Mouse (Mus musculus) lung, embryonic 16.5 days (tissue): ENCODE measurements around the gene Hs2st1. TPM values are rescaled to one million over a fixed set of nuclear protein-coding genes. Genes with fewer than 3 reads are reported as not detected.

Experiments used
- ATAC-seq: fragments of 200-750 bp; cut with Nextera tagmentation; 2 replicates; pipeline ENCODE4 v1.8.0; 2017; ENCODE audit warnings: low read depth, mild to moderate bottlenecking, moderate library complexity
- H3K27ac ChIP-seq: fragments of 300-500 bp; sonication (generic); 2 replicates; pipeline ENCODE4 v1.5.1; 2014; ENCODE audit warnings: mild to moderate bottlenecking, control low read depth, low read length
- H3K27me3 ChIP-seq: fragments of 300-500 bp; sonication (generic); 2 replicates; pipeline ENCODE4 v1.6.1; 2014; ENCODE audit warnings: low read depth, low read length, mixed read lengths; ENCODE audit not compliant: control insufficient read depth, insufficient read depth
- H3K36me3 ChIP-seq: fragments of 300-500 bp; sonication (generic); 2 replicates; pipeline ENCODE4 v1.6.1; 2014; ENCODE audit warnings: low read length; ENCODE audit not compliant: control insufficient read depth, insufficient read depth
- H3K4me1 ChIP-seq: fragments of 300-500 bp; sonication (generic); replicated peaks from 2 replicates; pipeline ENCODE4 v1.6.1; 2014; ENCODE audit warnings: low read length, mixed read lengths; ENCODE audit not compliant: control insufficient read depth, insufficient read depth
- H3K4me2 ChIP-seq: fragments of 300-500 bp; sonication (generic); 2 replicates; pipeline ENCODE4 v1.6.1; 2014; ENCODE audit warnings: low read depth, low read length, control low read depth
- H3K4me3 ChIP-seq: fragments of 300-500 bp; sonication (generic); 2 replicates; pipeline ENCODE4 v1.5.1; 2014; ENCODE audit warnings: mild to moderate bottlenecking, low read length, control low read depth
- H3K9ac ChIP-seq: fragments of 300-500 bp; sonication (generic); 2 replicates; pipeline ENCODE4 v1.6.1; 2014; ENCODE audit warnings: low read length, control low read depth
- H3K9me3 ChIP-seq: fragments of 300-500 bp; sonication (generic); 2 replicates; pipeline ENCODE4 v1.6.1; 2016; ENCODE audit warnings: low read length; ENCODE audit not compliant: control insufficient read depth
- WGBS: fragments of 180-500 bp; shearing (Covaris S2); extraction: QIAGEN DNeasy Blood & Tissue Kit; methylation state at CpG from one replicate; pipeline ENCODE4 v1.1.7; 2014; 5-methylcytosine and 5-hydroxymethylcytosine counted together
- polyA plus RNA-seq: library from polyadenylated mRNA; unstranded; fragments of >200 nt; fragmentation: Nextera tagmentation; extraction: Ambion mirVana; gene quantifications from 2 replicates; pipeline ENCODE4 v1.2.1, GENCODE M21; 2015

Hs2st1 gene
- polyA plus RNA-seq, 1 experiment from 2014 or later = 10.9 TPM

GRCm38 (mm10) chr3:144432143-144432577 lies 137.8 kb downstream of the Hs2st1 start:
- Histone ChIP-seq H3K9ac (no peak overlapping the region), H3K27ac (no peak overlapping the region)
- WGBS = 67% methylated on average over 10 of the region's 10 CpGs

GRCm38 (mm10) chr3:144428514-144429431 lies 141.2 kb downstream of the Hs2st1 start:
- H3K9ac ChIP-seq = no peak overlapping the region
- no peak overlapping the region for H3K4me3 ChIP-seq
- H3K4me2 ChIP-seq = no peak overlapping the region
- H3K36me3 ChIP-seq = no peaks in the 10 kb centered on the region
- ATAC-seq = peak; percentile 38; the same call in 1 of the 2 replicates
- H3K4me1 ChIP-seq = no peaks in the 10 kb centered on the region
- H3K27ac ChIP-seq = no peak overlapping the region
- H3K9me3 ChIP-seq = no peaks in the 10 kb centered on the region
- WGBS = 66% methylated on average over 8 of the region's 8 CpGs
- H3K27me3 ChIP-seq = no peaks in the 10 kb centered on the region

More at GRCm38 (mm10) chr3:144432143-144432577, 137.8 kb downstream of the Hs2st1 start:
- Histone ChIP-seq H3K27me3 (no peaks in the 10 kb centered on the region), H3K9me3 (no peaks in the 10 kb centered on the region), H3K4me2 (no peak overlapping the region), H3K36me3 (0 out of 2 replicates have a peak, but pooled peaks cover 2% of the 10 kb centered on the region), H3K4me3 (no peak overlapping the region), H3K4me1 (no peaks in the 10 kb centered on the region)
- no peak for ATAC-seq

- ATAC-seq = 0 out of 2 replicates have a peak, but pooled peaks have one; percentile 28
- Histone ChIP-seq H3K27ac (no peak overlapping the region), H3K9me3 (no peaks in the 10 kb centered on the region), H3K9ac (no peak overlapping the region), H3K27me3 (no peaks in the 10 kb centered on the region), H3K36me3 (no peaks in the 10 kb centered on the region), H3K4me1 (no peaks in the 10 kb centered on the region), H3K4me3 (no peak overlapping the region), H3K4me2 (no peak overlapping the region)
- WGBS = 81% methylated on average over 4 of the region's 4 CpGs
Observed at GRCm38 (mm10) chr3:144425041-144425448, 144.9 kb downstream of the Hs2st1 start.

GRCm38 (mm10) chr3:144421404-144422180 lies 148.4 kb downstream of the Hs2st1 start:
- H3K9ac ChIP-seq = no peak overlapping the region
- no peak for ATAC-seq
- no peak overlapping the region for H3K4me2 ChIP-seq
- no peaks in the 10 kb centered on the region for H3K27me3 ChIP-seq
- 56% methylated on average over 7 of the region's 7 CpGs for WGBS
- H3K9me3 ChIP-seq = no peaks in the 10 kb centered on the region; the same call in 1 of the 2 replicates
- no peak overlapping the region for H3K27ac ChIP-seq
- H3K4me1 ChIP-seq = no peaks in the 10 kb centered on the region
- no peaks in the 10 kb centered on the region for H3K36me3 ChIP-seq
- H3K4me3 ChIP-seq = no peak overlapping the region

- no peak for ATAC-seq
- Histone ChIP-seq H3K4me1 (peaks cover 11% of the 10 kb centered on the region; the same call in 1 of the 2 replicates), H3K36me3 (no peaks in the 10 kb centered on the region), H3K27me3 (no peaks in the 10 kb centered on the region), H3K9ac (no peak overlapping the region), H3K4me3 (no peak overlapping the region), H3K9me3 (peaks cover 3% of the 10 kb centered on the region; the same call in 1 of the 2 replicates), H3K4me2 (no peak overlapping the region), H3K27ac (no peak overlapping the region)
- WGBS = 66% methylated on average over 7 of the region's 7 CpGs
Observed at GRCm38 (mm10) chr3:144413821-144414220, 156.2 kb downstream of the Hs2st1 start.

- H3K4me3 ChIP-seq = no peak overlapping the region
- no peak; the same call in 1 of the 2 replicates for ATAC-seq
- H3K4me1 ChIP-seq = peaks cover 11% of the 10 kb centered on the region; the same call in 1 of the 2 replicates
- H3K27ac ChIP-seq = no peak overlapping the region
- H3K9ac ChIP-seq = no peak overlapping the region
- no peaks in the 10 kb centered on the region for H3K27me3 ChIP-seq
- H3K4me2 ChIP-seq = peak overlapping the region; percentile 29; the same call in 1 of the 2 replicates
- H3K36me3 ChIP-seq = no peaks in the 10 kb centered on the region
- peaks cover 3% of the 10 kb centered on the region; the same call in 1 of the 2 replicates for H3K9me3 ChIP-seq
- WGBS = 5% methylated on average over 10 of the region's 10 CpGs
Observed at GRCm38 (mm10) chr3:144412538-144413272, 157.3 kb downstream of the Hs2st1 start.

- 17% methylated on average over 8 of the region's 8 CpGs for WGBS
- Histone ChIP-seq H3K4me1 (peaks cover 11% of the 10 kb centered on the region; the same call in 1 of the 2 replicates), H3K9ac (no peak overlapping the region), H3K4me3 (no peak overlapping the region), H3K9me3 (peaks cover 3% of the 10 kb centered on the region; the same call in 1 of the 2 replicates), H3K36me3 (no peaks in the 10 kb centered on the region), H3K27me3 (no peaks in the 10 kb centered on the region), H3K4me2 (no peak overlapping the region), H3K27ac (no peak overlapping the region)
- ATAC-seq = peak; percentile 65; the same call in 1 of the 2 replicates
Observed at GRCm38 (mm10) chr3:144411650-144412278, 158.2 kb downstream of the Hs2st1 start.

- H3K27ac ChIP-seq = no peak overlapping the region
Observed at GRCm38 (mm10) chr3:144411051-144411542, 158.9 kb downstream of the Hs2st1 start.

More at GRCm38 (mm10) chr3:144411051-144411542, 158.9 kb downstream of the Hs2st1 start:
- ATAC-seq = 0 out of 2 replicates have a peak, but pooled peaks have one; percentile 9
- Histone ChIP-seq H3K4me1 (peaks cover 11% of the 10 kb centered on the region; the same call in 1 of the 2 replicates), H3K9ac (no peak overlapping the region), H3K4me2 (no peak overlapping the region), H3K36me3 (no peaks in the 10 kb centered on the region), H3K4me3 (no peak overlapping the region), H3K9me3 (peaks cover 3% of the 10 kb centered on the region; the same call in 1 of the 2 replicates), H3K27me3 (no peaks in the 10 kb centered on the region)
- 24% methylated on average over 5 of the region's 5 CpGs for WGBS
